Mouse (Mus musculus) layer of hippocampus, adult 2 months (tissue): ENCODE results near the gene Bend7. TPM values are rescaled to one million over a fixed set of nuclear protein-coding genes. Genes with fewer than 3 reads are reported as not detected.

ENCODE experiments used
- DNase-seq, 2 experiments: peaks; one replicate each; pipeline ENCODE4 v3.0.0; 2022; ENCODE audit warnings: low spot score in 2 of 2
- H3K27ac ChIP-seq: fragments of 200-600 bp; 2 replicates; pipeline ENCODE4 v1.8.1; 2022
- H3K4me3 ChIP-seq: fragments of 200-600 bp; 2 replicates; pipeline ENCODE4 v1.8.1; 2022; ENCODE audit warnings: mild to moderate bottlenecking
- CTCF ChIP-seq: fragments of 200-600 bp; conservative IDR thresholded peaks from 2 replicates; pipeline ENCODE4 v1.8.1; 2022; ENCODE audit warnings: antibody characterized with exemption, mild to moderate bottlenecking, moderate library complexity
- total RNA-seq, 2 experiments: library from RNA; stranded (reverse); gene quantifications; 2 replicates each; pipeline ENCODE4 v1.2.3; 2021

The Bend7 gene
- total RNA-seq, 2 experiments from 2014 or later = 1.7 to 2.3 TPM

GRCm38 (mm10) chr2:4755716-4756115 is 38.1 kb downstream of the Bend7 start:
- TF ChIP-seq CTCF = no peak
- no peak overlapping the region for H3K4me3 ChIP-seq

GRCm38 (mm10) chr2:4757218-4757617 is 39.6 kb downstream of the Bend7 start:
- Histone ChIP-seq H3K4me3 (no peak overlapping the region), H3K27ac (no peak overlapping the region)
- no peak for DNase-seq
- TF ChIP-seq CTCF = no peak

More at GRCm38 (mm10) chr2:4755716-4756115, 38.1 kb downstream of the Bend7 start:
- H3K27ac ChIP-seq = no peak overlapping the region
- DNase-seq = no peak

DNA sequence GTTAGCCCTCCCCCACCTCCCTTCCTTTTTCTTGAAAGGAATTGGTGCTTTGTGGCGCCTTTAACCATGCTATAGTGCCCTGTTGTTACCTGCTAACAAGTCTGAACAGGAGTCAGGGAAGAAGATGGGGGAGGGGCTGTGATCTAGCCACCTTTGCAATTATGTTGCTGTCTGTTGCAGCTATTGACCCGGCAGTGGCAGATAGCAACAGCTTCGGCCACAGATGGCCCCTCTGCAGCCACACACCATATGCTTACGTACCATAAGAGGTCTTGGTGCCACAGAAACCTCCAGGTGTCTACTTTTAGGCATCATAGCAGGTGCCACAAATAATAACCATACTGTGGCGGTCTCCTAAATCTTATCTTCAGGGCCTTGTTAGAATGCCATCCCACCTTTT is 43.1 kb downstream of the Bend7 start:
- Histone ChIP-seq H3K27ac (no peak overlapping the region), H3K4me3 (no peak overlapping the region)
- no peak for TF ChIP-seq CTCF
- DNase-seq = no peak

GRCm38 (mm10) chr2:4761906-4762305 is 44.3 kb downstream of the Bend7 start:
- TF ChIP-seq CTCF = no peak
- Histone ChIP-seq H3K27ac (no peak overlapping the region), H3K4me3 (no peak overlapping the region)
- DNase-seq = no peak

DNA sequence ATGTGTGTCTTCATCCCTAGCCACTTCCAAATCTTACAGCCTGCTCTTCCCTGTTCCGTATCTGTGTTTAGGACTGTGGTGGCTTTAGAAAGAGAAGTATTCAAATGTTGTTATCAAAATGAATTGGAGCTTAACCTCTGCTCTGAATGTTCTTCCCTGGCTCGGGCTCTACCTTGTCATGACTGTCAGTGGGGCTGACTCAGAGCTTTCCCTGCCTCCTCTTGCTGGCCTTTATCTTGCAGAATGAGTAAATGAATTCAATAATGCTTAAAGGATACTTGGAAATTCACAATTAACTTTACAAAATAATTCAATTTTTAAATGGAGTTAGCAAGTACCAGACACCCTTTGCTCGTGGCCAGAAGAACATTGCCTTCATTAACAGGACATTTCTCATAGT is 46.4 kb downstream of the Bend7 start:
- no peak for DNase-seq
- no peak for TF ChIP-seq CTCF
- Histone ChIP-seq H3K4me3 (no peak overlapping the region), H3K27ac (no peak overlapping the region)

DNA sequence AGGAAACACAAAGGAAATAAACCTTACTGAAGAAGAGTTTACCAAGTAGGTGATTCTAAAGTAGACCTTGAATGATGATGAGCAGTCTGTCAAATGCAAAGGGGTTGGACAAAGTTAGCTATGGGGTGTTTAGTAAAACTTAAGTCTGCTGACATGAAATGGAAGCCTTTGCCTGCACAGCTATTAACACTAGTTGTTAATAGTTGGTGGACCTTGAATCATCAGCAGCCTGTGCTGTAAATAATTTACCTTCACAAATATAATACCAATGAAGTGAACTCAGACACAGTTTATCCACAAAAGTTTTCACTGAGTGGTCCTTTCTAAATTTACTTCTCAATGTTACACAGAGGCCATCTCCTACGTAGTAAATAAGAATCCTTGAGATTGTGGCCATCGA is 52.7 kb downstream of the Bend7 start:
- Histone ChIP-seq H3K4me3 (no peak overlapping the region), H3K27ac (no peak overlapping the region)
- DNase-seq = no peak
- TF ChIP-seq CTCF = no peak

DNA sequence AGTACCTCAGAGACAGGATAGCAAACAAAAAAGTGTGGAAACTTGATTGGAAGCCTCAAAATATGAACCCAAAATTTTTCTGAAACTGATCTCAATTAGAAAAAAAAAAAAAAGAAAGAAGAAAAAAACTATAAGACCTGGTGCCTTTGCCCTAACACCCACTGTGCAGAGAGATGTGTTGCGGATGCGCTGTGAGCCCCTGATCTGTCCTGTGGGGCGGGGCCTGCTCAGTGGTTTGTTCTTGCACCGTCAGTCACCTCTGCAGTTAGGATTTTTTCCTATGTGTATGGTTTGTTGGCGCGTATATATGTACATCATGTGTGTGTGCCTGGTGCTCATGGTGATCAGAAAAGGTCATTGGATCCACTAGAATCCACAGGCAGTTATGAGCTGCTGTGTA is 56.3 kb downstream of the Bend7 start:
- no peak for TF ChIP-seq CTCF
- H3K27ac ChIP-seq = no peak overlapping the region
- no peak for DNase-seq
- no peak overlapping the region for H3K4me3 ChIP-seq

DNA sequence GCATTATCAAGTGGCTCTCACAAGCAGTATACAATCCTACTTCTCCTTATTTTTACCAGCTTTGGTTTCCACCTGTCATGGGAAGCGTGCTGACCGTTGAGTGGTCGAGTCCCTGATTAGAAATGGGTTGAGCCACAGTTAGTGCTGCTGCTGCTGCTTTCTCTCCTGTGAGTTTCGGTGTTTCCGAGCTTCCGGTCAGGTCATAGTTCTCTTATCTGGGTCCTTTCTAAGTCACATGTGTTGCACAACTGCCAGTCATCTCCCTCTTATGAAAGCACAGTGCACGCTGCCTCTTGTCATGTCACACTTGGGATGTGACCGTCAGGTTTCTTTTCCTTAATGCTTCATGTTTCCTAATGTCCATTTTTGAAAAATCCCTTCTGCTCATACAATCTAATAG is 59.7 kb downstream of the Bend7 start:
- TF ChIP-seq CTCF = no peak
- Histone ChIP-seq H3K27ac (no peak overlapping the region), H3K4me3 (no peak overlapping the region)
- DNase-seq = no peak

DNA sequence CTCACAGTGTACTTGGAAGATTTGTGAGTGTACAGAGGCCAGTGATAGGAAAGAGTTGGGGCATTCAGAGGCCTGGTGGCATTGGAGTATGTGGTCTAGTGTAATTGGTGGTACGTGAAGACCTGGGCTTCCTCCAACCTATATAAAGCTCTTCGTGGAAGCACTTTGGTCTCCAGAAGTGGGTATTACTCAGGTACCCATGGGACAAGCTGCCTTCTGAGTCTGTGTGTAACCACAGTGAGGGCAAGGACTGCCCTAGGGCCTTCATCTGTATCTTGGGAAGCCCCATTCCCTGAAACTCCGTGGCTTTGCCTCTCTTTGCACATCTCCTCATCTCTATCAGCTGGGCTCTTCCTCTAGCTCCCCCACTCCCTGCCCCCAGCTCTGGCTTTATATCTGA is 64.0 kb downstream of the Bend7 start:
- no peak for TF ChIP-seq CTCF

DNA sequence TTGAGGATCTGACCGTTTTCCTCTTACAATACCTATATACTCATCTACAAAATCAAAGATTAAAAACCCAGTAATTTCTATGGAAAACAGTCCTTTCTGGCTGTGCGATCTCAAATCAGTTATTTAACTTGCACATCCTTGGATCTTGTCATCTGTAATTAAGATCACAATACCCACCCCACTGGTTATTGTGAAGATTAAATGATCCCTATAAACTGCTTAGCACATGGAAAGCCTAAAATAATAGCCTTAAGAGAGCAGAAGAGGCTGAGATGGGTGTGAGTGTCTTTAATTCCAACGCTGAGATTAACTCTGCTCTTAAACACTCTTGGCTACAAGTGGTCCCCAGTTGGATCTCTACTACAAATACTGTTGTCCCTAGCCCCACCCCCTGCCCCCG is 64.8 kb downstream of the Bend7 start:
- TF ChIP-seq CTCF = no peak
- Histone ChIP-seq H3K4me3 (no peak overlapping the region), H3K27ac (no peak overlapping the region)
- DNase-seq = no peak

More for the DNA sequence above, 64.0 kb downstream of the Bend7 start:
- no peak for DNase-seq
- Histone ChIP-seq H3K4me3 (no peak overlapping the region), H3K27ac (no peak overlapping the region)

DNA sequence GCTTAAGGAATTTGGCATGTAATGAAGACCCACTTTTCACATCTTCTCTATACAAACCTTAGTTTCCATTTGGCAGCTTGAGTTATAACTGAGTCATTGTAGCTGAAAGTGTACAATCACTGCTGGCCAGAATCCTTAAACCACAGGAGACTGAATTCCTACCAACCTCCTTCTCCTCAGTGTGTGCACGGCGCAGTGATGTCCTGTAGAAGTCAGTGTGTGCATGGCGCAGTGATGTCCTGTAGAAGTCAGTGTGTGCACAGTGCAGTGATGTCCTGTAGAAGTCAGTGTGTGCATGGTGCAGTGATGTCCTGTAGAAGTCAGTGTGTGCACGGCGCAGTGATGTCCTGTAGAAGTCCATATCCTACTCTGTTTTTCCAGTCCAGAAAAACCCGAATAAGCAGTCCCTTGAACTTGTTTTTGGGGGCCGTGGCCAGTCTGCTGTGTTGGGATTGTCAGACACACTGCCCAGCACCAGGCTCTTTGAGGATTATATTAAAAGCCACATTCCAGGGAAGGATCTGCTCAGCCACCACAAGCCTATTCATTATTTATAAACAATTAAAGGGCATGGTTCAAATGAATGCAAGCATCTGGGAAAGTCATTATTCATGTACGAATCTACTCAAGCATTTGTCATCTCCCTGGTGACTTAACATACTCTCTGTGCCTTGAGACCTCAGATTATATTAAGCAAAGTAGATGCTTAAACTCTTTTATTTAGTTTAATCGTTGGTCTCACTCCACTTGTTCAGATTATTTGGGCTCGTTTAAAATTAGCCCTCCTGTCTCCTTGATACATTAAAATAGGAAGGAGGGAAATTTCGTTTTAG is 65.4 kb downstream of the Bend7 start:
- no peak for TF ChIP-seq CTCF
- DNase-seq = no peak
- no peak overlapping the region for H3K27ac ChIP-seq
- no peak overlapping the region for H3K4me3 ChIP-seq

DNA sequence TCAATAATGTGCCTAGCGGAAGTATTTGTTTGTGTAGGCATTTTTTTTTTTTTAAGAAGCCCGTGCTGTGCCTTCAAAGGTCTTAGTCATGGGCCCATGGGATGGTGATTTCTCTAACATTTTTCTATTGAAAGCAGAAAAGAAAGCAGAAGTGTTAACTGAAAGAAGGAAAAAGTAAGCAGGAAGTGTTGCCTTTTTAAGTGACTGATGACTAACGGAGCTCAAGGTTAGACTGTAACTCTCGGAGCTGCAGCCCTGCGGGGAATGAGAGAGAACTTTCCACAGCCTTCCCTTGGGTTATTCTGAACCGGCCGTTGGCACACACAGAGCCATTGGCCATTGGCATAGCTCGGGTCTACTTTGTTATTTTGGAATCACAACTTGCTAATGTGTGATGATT is 66.4 kb downstream of the Bend7 start:
- no peak overlapping the region for H3K27ac ChIP-seq
- no peak overlapping the region for H3K4me3 ChIP-seq
- no peak for DNase-seq
- TF ChIP-seq CTCF = no peak

DNA sequence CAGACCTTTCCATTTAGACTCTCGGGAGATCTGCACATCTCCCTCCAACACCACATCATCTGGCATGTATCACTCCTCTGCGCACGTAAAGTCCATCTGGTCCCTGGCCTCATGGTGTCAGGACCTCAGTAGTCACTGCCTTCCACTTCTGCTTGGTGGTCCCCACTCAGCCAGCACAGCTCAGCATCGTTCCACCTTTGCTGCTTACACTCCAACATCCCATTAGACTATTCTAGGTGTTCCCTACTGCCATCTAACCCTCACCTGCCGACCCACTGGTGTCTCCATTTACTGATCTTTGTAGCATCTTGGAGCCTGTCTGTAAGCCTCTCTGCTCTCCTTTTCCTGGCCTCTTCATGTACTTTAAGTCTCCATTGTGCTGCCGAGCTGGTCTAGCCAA is 67.4 kb downstream of the Bend7 start:
- H3K27ac ChIP-seq = no peak overlapping the region
- no peak for DNase-seq
- H3K4me3 ChIP-seq = no peak overlapping the region
- TF ChIP-seq CTCF = no peak

DNA sequence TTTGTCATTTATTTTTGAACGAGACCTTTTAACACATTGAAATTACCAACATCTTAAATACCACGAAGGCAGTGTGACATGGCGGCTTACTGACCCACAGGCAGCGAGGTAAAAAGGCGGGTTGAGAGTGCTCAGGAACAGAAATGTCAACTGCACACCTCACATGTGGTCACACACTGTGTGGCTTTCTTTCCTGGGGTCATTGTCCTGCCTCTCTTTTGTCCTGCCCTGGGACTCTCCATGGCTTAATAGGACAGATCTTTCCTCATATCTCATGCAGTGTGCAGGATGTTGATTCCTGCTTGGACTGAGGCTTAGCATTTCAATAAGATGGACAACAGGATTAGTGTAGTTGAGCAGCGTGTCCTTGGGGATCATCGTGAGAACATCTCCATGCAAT is 69.6 kb downstream of the Bend7 start:
- Histone ChIP-seq H3K4me3 (no peak overlapping the region), H3K27ac (no peak overlapping the region)
- no peak for DNase-seq
- no peak for TF ChIP-seq CTCF
